In the genomic region with DNA sequence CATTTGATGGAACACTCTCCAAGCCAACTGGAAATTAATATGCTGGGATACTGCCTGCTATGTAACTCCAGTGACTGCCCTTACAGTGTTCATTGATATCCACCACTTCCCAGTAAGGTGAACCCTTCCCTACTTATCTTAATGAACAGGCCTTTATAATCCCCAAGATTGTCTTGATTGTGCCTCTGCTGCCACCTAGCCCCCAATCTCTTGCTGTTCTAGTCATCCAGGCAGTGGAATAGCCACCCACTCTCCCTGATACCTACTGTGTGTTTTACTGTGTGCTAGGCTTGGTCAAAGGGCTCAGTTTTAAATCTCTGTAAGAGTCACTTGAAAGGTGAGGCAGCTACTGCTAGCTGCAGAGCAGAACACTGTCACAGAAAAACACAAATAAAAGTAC, we compare ENCODE assay signal across 9 mouse cellular contexts.
A peak's percentile ranks its signal among the peaks of the same experiment; 100 is the strongest.
DNase-seq lines count a peak whose midpoint lies in the region; ATAC-seq and TF ChIP-seq lines count a peak whose summit lies in the region.
"Had no signal": no experiment of that assay in that cellular context is flagged by ENCODE, and none has a peak within 500 bp of the region (broad histone marks: within the 10 kb centered on the region; RNA-seq: fewer than 3 reads in every experiment).

No protein-coding gene starts in this region.

- H3K9ac ChIP-seq in kidney, embryonic 14.5 days (ENCODE audit: low read depth, low read length), result no peak overlapping the region

- H3K36me3 ChIP-seq in kidney, embryonic 14.5 days (ENCODE audit: control insufficient read depth, insufficient read depth, low read length), result peaks cover 7% of the 10 kb centered on the region; the same call in 1 of the 2 replicates

- 0 out of 2 replicates have a peak, but pooled peaks have one; percentile 35 for ATAC-seq in kidney, embryonic 14.5 days (ENCODE audit: low FRiP score, low TSS enrichment)
- ATAC-seq in inflammation-experienced regulatory T-cells, adult 6 months, result no peak

- intact Hi-C loops in gastrocnemius, adult 2 months (cut with DNase I), result loop anchor here (2.0 kb wide), 1 partner anchor 146 kb away; no protein-coding TSS in a partner anchor
- intact Hi-C loops in left cerebral cortex, postnatal 10 days (cut with DNase I), result loop anchor here (5.0 kb wide), 1 partner anchor 144 kb away; no protein-coding TSS in a partner anchor

- peak; percentile 59 for TF ChIP-seq CTCF in gastrocnemius, adult 2 months (IDR thresholded peaks at IDR 0.05)

- no peaks in the 10 kb centered on the region for H3K9me3 ChIP-seq in kidney, embryonic 14.5 days (ENCODE audit: control insufficient read depth, low read length)
- H3K9me3 ChIP-seq: embryonic facial prominence, embryonic 10.5 days had no signal

- no peaks in the 10 kb centered on the region for H3K4me1 ChIP-seq in kidney, embryonic 14.5 days (ENCODE audit: control insufficient read depth, insufficient read depth, low read length)
- H3K4me1 ChIP-seq: embryonic facial prominence, embryonic 10.5 days had no signal

- H3K4me2 ChIP-seq in kidney, embryonic 14.5 days (replicated peaks; ENCODE audit: low read depth, low read length), result no peak overlapping the region

- H3K27me3 ChIP-seq in kidney, embryonic 14.5 days (ENCODE audit: control insufficient read depth, insufficient read depth, low read length), result no peaks in the 10 kb centered on the region

- H3K27ac ChIP-seq in gastrocnemius, adult 2 months, result no peak overlapping the region
- H3K27ac ChIP-seq in kidney, embryonic 14.5 days (ENCODE audit: low read depth, low read length), result no peak overlapping the region
- H3K27ac ChIP-seq: embryonic facial prominence, embryonic 10.5 days had no signal

- peak; percentile 50 for DNase-seq in gastrocnemius, adult 2 months
- no peak for DNase-seq in gastrocnemius, postnatal 10 days
- DNase-seq in thymus, postnatal 25 days, result peak; percentile 12
- DNase-seq in thymus, postnatal 0 days (ENCODE audit: low spot score), result no peak
- DNase-seq in left cerebral cortex, postnatal 10 days (ENCODE audit: extremely low spot score in 1 of 2, low spot score in 2 of 2), result no peak
- DNase-seq in urinary bladder, postnatal 25 days (ENCODE audit: low spot score), result no peak

- no peak overlapping the region for H3K4me3 ChIP-seq in gastrocnemius, adult 2 months
- H3K4me3 ChIP-seq in kidney, embryonic 14.5 days (ENCODE audit: low read length), result no peak overlapping the region
- H3K4me3 ChIP-seq: embryonic facial prominence, embryonic 10.5 days had no signal

Comparison
In these comparisons a context has a peak if more than half of its experiments do, and no peak if none do; other contexts are left out.
1. DNase-seq: peak in gastrocnemius, adult 2 months (single experiment) and thymus, postnatal 25 days (single experiment); none in gastrocnemius, postnatal 10 days (single experiment), thymus, postnatal 0 days (single experiment), left cerebral cortex, postnatal 10 days (0 of 2) and urinary bladder, postnatal 25 days (single experiment).